Mouse (Mus musculus) heart, postnatal 0 days (tissue): ENCODE results near the gene Snai1. TPM values are rescaled to one million over a fixed set of nuclear protein-coding genes. Genes with fewer than 3 reads are reported as not detected.

Experiments used
- ATAC-seq: fragments of 200-750 bp; cut with Nextera tagmentation; 2 replicates; pipeline ENCODE4 v1.8.0; 2017; ENCODE audit warnings: low read depth, moderate number of reproducible peaks, moderate library complexity; ENCODE audit not compliant: insufficient read depth
- DNase-seq: peaks from one replicate; pipeline ENCODE4 v3.0.0-alpha.2; 2016; ENCODE audit warnings: low spot score
- H3K27ac ChIP-seq: fragments of 300-500 bp; sonication (generic); 2 replicates; pipeline ENCODE4 v1.5.1; 2014; ENCODE audit warnings: low read depth, mild to moderate bottlenecking
- H3K27me3 ChIP-seq: fragments of 300-500 bp; sonication (generic); 2 replicates; pipeline ENCODE4 v1.6.1; 2014; ENCODE audit warnings: low read length, mixed read lengths; ENCODE audit not compliant: control insufficient read depth, insufficient read depth
- H3K36me3 ChIP-seq: fragments of 300-500 bp; sonication (generic); replicated peaks from 2 replicates; pipeline ENCODE4 v1.6.1; 2014; ENCODE audit warnings: low read length, mixed read lengths; ENCODE audit not compliant: control insufficient read depth, insufficient read depth
- H3K4me1 ChIP-seq: fragments of 300-500 bp; sonication (generic); 2 replicates; pipeline ENCODE4 v1.6.1; 2014; ENCODE audit warnings: antibody characterized with exemption; ENCODE audit not compliant: control insufficient read depth, insufficient read depth
- H3K4me2 ChIP-seq: fragments of 300-500 bp; sonication (generic); 2 replicates; pipeline ENCODE4 v1.6.1; 2014; ENCODE audit warnings: low read depth, mild to moderate bottlenecking, low read length, moderate library complexity
- H3K4me3 ChIP-seq: fragments of 300-500 bp; sonication (generic); 2 replicates; pipeline ENCODE4 v1.5.1; 2014; ENCODE audit warnings: low read depth, low read length
- H3K9ac ChIP-seq: fragments of 300-500 bp; sonication (generic); replicated peaks from 2 replicates; pipeline ENCODE4 v1.6.1; 2014; ENCODE audit warnings: low read depth, low read length, mixed read lengths
- H3K9me3 ChIP-seq: fragments of 300-500 bp; sonication (generic); replicated peaks from 2 replicates; pipeline ENCODE4 v1.6.1; 2016; ENCODE audit warnings: low read length; ENCODE audit not compliant: control insufficient read depth
- CTCF ChIP-seq: IDR thresholded peaks from 2 replicates; pipeline ENCODE4 v1.5.1; 2016; ENCODE audit warnings: antibody characterized with exemption, control low read depth, low read depth
- EP300 ChIP-seq: IDR thresholded peaks from 2 replicates; pipeline ENCODE4 v1.6.1; 2016; ENCODE audit warnings: antibody characterized with exemption, low read depth
- WGBS: fragments of 180-500 bp; shearing (Covaris S2); extraction: QIAGEN DNeasy Blood & Tissue Kit; methylation state at CpG from one replicate; pipeline ENCODE4 v1.1.7; 2014; 5-methylcytosine and 5-hydroxymethylcytosine counted together
- polyA plus RNA-seq: library from polyadenylated mRNA; unstranded; fragments of >200 nt; fragmentation: Nextera tagmentation; extraction: Ambion mirVana; gene quantifications from 2 replicates; pipeline ENCODE4 v1.2.1, GENCODE M21; 2015
- total RNA-seq: library from RNA; depleted of rRNA; stranded (reverse); fragments of >200 nt; gene quantifications from 2 replicates; pipeline ENCODE4 v1.2.3, GENCODE M21; 2014; ENCODE audit warnings: low replicate concordance

Gene Snai1
- total and polyA plus RNA-seq, 2 experiments from 2014 or later, result 6.0 TPM; not detected in 1

- ATAC-seq, result peak; percentile 22; the same call in 1 of the 2 replicates
- WGBS, result 27% methylated on average over 16 of the region's 16 CpGs
- 0 out of 2 replicates have a peak, but pooled peaks cover 4% of the 10 kb centered on the region for H3K36me3 ChIP-seq
Observed at GRCm38 (mm10) chr2:167543121-167544003, 5.4 kb downstream of the Snai1 start.

GRCm38 (mm10) chr2:167544004-167544356, 6.0 kb downstream of the Snai1 start:
- WGBS, result 12% methylated on average over 4 of the region's 4 CpGs
- Histone ChIP-seq H3K4me1 (peaks cover 11% of the 10 kb centered on the region), H3K36me3 (0 out of 2 replicates have a peak, but pooled peaks cover 4% of the 10 kb centered on the region), H3K27me3 (no peaks in the 10 kb centered on the region), H3K4me3 (no peak overlapping the region), H3K27ac (peak overlapping the region; percentile 86), H3K4me2 (no peak overlapping the region), H3K9ac (no peak overlapping the region), H3K9me3 (no peaks in the 10 kb centered on the region)
- DNase-seq (no peak), ATAC-seq (peak; percentile 13; the same call in 1 of the 2 replicates)
- TF ChIP-seq CTCF, result no peak
- no peak for TF ChIP-seq EP300

More at GRCm38 (mm10) chr2:167543121-167544003, 5.4 kb downstream of the Snai1 start:
- peaks cover 11% of the 10 kb centered on the region for H3K4me1 ChIP-seq
- H3K4me3 ChIP-seq, result no peak overlapping the region
- TF ChIP-seq CTCF (no peak), EP300 (no peak)
- peaks cover 6% of the 10 kb centered on the region; the same call in 1 of the 2 replicates for H3K27me3 ChIP-seq
- H3K27ac ChIP-seq, result peak overlapping the region; percentile 86
- no peak overlapping the region for H3K4me2 ChIP-seq
- H3K9ac ChIP-seq, result 0 out of 2 replicates have a peak overlapping the region, but pooled peaks have one; percentile 17
- H3K9me3 ChIP-seq, result no peaks in the 10 kb centered on the region
- DNase-seq, result peak; percentile 45

- TF ChIP-seq CTCF (no peak), EP300 (no peak)
- peaks cover 11% of the 10 kb centered on the region for H3K4me1 ChIP-seq
- ATAC-seq (no peak), DNase-seq (no peak)
- peak overlapping the region; percentile 86 for H3K27ac ChIP-seq
- no peaks in the 10 kb centered on the region for H3K9me3 ChIP-seq
- no peak overlapping the region for H3K4me2 ChIP-seq
- no peaks in the 10 kb centered on the region for H3K27me3 ChIP-seq
- no peak overlapping the region for H3K9ac ChIP-seq
- no peak overlapping the region for H3K4me3 ChIP-seq
- WGBS, result 63% methylated on average over 5 of the region's 5 CpGs
- H3K36me3 ChIP-seq, result 0 out of 2 replicates have a peak, but pooled peaks cover 4% of the 10 kb centered on the region
Observed at GRCm38 (mm10) chr2:167544456-167544855, 6.5 kb downstream of the Snai1 start.

GRCm38 (mm10) chr2:167546447-167547195, 8.6 kb downstream of the Snai1 start:
- Histone ChIP-seq H3K36me3 (0 out of 2 replicates have a peak, but pooled peaks cover 4% of the 10 kb centered on the region), H3K9me3 (no peaks in the 10 kb centered on the region), H3K27ac (peak overlapping the region; percentile 31), H3K4me2 (no peak overlapping the region), H3K9ac (no peak overlapping the region), H3K4me1 (peaks cover 11% of the 10 kb centered on the region), H3K27me3 (no peaks in the 10 kb centered on the region), H3K4me3 (no peak overlapping the region)
- WGBS, result 71% methylated on average over 18 of the region's 18 CpGs
- DNase-seq, result no peak
- ATAC-seq, result no peak
- TF ChIP-seq CTCF, result no peak
- no peak for TF ChIP-seq EP300

GRCm38 (mm10) chr2:167547444-167547843, 9.4 kb downstream of the Snai1 start:
- WGBS, result 91% methylated on average over 8 of the region's 8 CpGs
- no peaks in the 10 kb centered on the region for H3K9me3 ChIP-seq
- DNase-seq (no peak), ATAC-seq (no peak)
- peaks cover 14% of the 10 kb centered on the region for H3K4me1 ChIP-seq
- H3K4me2 ChIP-seq, result no peak overlapping the region
- H3K4me3 ChIP-seq, result no peak overlapping the region
- no peak overlapping the region for H3K27ac ChIP-seq
- no peak overlapping the region for H3K9ac ChIP-seq
- TF ChIP-seq EP300 (no peak), CTCF (no peak)
- H3K36me3 ChIP-seq, result no peaks in the 10 kb centered on the region
- H3K27me3 ChIP-seq, result no peaks in the 10 kb centered on the region
